Mouse (Mus musculus) MEL (cell line): ENCODE results near the gene Plekho1. TPM values are rescaled to one million over a fixed set of nuclear protein-coding genes. Genes with fewer than 3 reads are reported as not detected.
"Not testable (repeated sequence)": the region's sequence is repeated elsewhere in the genome, so short reads cannot be mapped to it uniquely, and the experiment has no call there.

Experiments
- DNase-seq: peaks from one replicate; pipeline ENCODE4 v3.0.0; 2011; ENCODE audit warnings: low read depth, low spot score
- H3K27ac ChIP-seq: 2 replicates; pipeline ENCODE4 v1.5.1; 2012; ENCODE audit warnings: low read depth, mild to moderate bottlenecking, control low read depth, low read length, moderate library complexity; ENCODE audit not compliant: control insufficient read depth
- H3K27me3 ChIP-seq, 2 experiments: fragments of 150-350 bp in 1 of 2; sonication (generic) in 1 of 2; 2 replicates each; pipeline ENCODE4 v1.6.1; 2012; ENCODE audit warnings: low read length in 2 of 2, mild to moderate bottlenecking in 2 of 2, improper control_type of control experiment in 1 of 2, moderate library complexity in 1 of 2; ENCODE audit not compliant: insufficient read depth in 2 of 2, control insufficient read depth in 1 of 2
- H3K36me3 ChIP-seq, 2 experiments: 2 replicates each; pipeline ENCODE4 v1.6.1; 2012 to 2014; ENCODE audit warnings: low read length in 2 of 2, improper control_type of control experiment in 1 of 2, inconsistent platforms in 1 of 2, mild to moderate bottlenecking in 1 of 2; ENCODE audit not compliant: insufficient read depth in 2 of 2, control insufficient read depth in 1 of 2
- H3K4me1 ChIP-seq, 2 experiments: fragments of 150-350 bp in 1 of 2; sonication (generic) in 1 of 2; 2 replicates each; pipeline ENCODE4 v1.6.1; 2012; ENCODE audit warnings: low read length in 2 of 2, improper control_type of control experiment in 1 of 2, mild to moderate bottlenecking in 1 of 2; ENCODE audit not compliant: insufficient read depth in 2 of 2, control insufficient read depth in 1 of 2
- H3K4me3 ChIP-seq, 2 experiments: fragments of 150-350 bp in 1 of 2; sonication (generic) in 1 of 2; 2 replicates each; pipeline ENCODE4 v1.5.1; 2012; ENCODE audit warnings: low read depth in 2 of 2, low read length in 2 of 2, mild to moderate bottlenecking in 2 of 2, moderate library complexity in 2 of 2, control low read depth in 1 of 2, improper control_type of control experiment in 1 of 2; ENCODE audit not compliant: control insufficient read depth in 1 of 2, insufficient read depth in 1 of 2
- H3K79me2 ChIP-seq: 2 replicates; pipeline ENCODE4 v1.6.1; 2012; ENCODE audit warnings: mild to moderate bottlenecking, low read length, moderate library complexity; ENCODE audit not compliant: control insufficient read depth, poor library complexity, insufficient read depth
- H3K9ac ChIP-seq: 2 replicates; pipeline ENCODE4 v1.6.1; 2012; ENCODE audit warnings: low read depth, mild to moderate bottlenecking, control low read depth, low read length, moderate library complexity; ENCODE audit not compliant: control insufficient read depth, poor library complexity, severe bottlenecking
- H3K9me3 ChIP-seq: fragments of 150-350 bp; sonication (generic); replicated peaks from 2 replicates; pipeline ENCODE4 v1.6.1; 2012; ENCODE audit warnings: mild to moderate bottlenecking, low read length, improper control_type of control experiment, moderate library complexity; ENCODE audit not compliant: insufficient read depth
- CHD1 ChIP-seq: IDR thresholded peaks from 2 replicates; pipeline ENCODE4 v1.6.1; 2012; ENCODE audit warnings: low read depth, mild to moderate bottlenecking, inconsistent platforms, low read length, improper control_type of control experiment
- CHD2 ChIP-seq: IDR thresholded peaks from 2 replicates; pipeline ENCODE4 v1.6.1; 2011; ENCODE audit warnings: low read length, improper control_type of control experiment
- CTCF ChIP-seq, 3 experiments: IDR thresholded peaks in 2 of 3; conservative IDR thresholded peaks in 1 of 3; 2 replicates each; pipeline ENCODE4 v1.5.1; 2011 to 2012; ENCODE audit warnings: low read length in 3 of 3, low read depth in 2 of 3, mild to moderate bottlenecking in 2 of 3, improper control_type of control experiment in 1 of 3, inconsistent platforms in 1 of 3, mixed read lengths in 1 of 3, moderate library complexity in 1 of 3; ENCODE audit not compliant: control insufficient read depth in 1 of 3, insufficient read depth in 1 of 3, poor library complexity in 1 of 3, severe bottlenecking in 1 of 3
- E2F4 ChIP-seq: IDR thresholded peaks from 2 replicates; pipeline ENCODE4 v1.6.1; 2011; ENCODE audit warnings: low read depth, low read length, improper control_type of control experiment, borderline replicate concordance
- ELF1 ChIP-seq: IDR thresholded peaks from 2 replicates; pipeline ENCODE4 v1.6.1; 2014; ENCODE audit warnings: low read depth, mild to moderate bottlenecking, inconsistent platforms, low read length, improper control_type of control experiment, moderate library complexity
- ETS1 ChIP-seq: IDR thresholded peaks from 2 replicates; pipeline ENCODE4 v1.6.1; 2012; ENCODE audit warnings: low read depth, mild to moderate bottlenecking, inconsistent platforms, low read length, improper control_type of control experiment, moderate library complexity
- GATA1 ChIP-seq: IDR thresholded peaks from 2 replicates; pipeline ENCODE4 v1.6.1; 2011; ENCODE audit warnings: low read depth, low read length, improper control_type of control experiment
- HCFC1 ChIP-seq: IDR thresholded peaks from 2 replicates; pipeline ENCODE4 v1.6.1; 2012; ENCODE audit warnings: low read depth, mild to moderate bottlenecking, inconsistent platforms, low read length, improper control_type of control experiment, moderate library complexity
- JUND ChIP-seq: IDR thresholded peaks from 2 replicates; pipeline ENCODE4 v1.6.1; 2011; ENCODE audit warnings: low read depth, mild to moderate bottlenecking, improper control_type of control experiment, low read length
- MAFK ChIP-seq: IDR thresholded peaks from 2 replicates; pipeline ENCODE4 v1.6.1; 2011; ENCODE audit warnings: low read depth, mild to moderate bottlenecking, low read length, improper control_type of control experiment, borderline replicate concordance
- MXI1 ChIP-seq: IDR thresholded peaks from 2 replicates; pipeline ENCODE4 v1.6.1; 2011; ENCODE audit warnings: mild to moderate bottlenecking, low read depth, low read length, improper control_type of control experiment
- NELFE ChIP-seq: IDR thresholded peaks from 2 replicates; pipeline ENCODE4 v1.6.1; 2011; ENCODE audit warnings: low read depth, low read length, improper control_type of control experiment
- NRF1 ChIP-seq: IDR thresholded peaks from 2 replicates; pipeline ENCODE4 v1.6.1; 2014; ENCODE audit warnings: low read depth, mild to moderate bottlenecking, inconsistent platforms, low read length, improper control_type of control experiment, moderate library complexity; ENCODE audit not compliant: poor library complexity, insufficient read depth, severe bottlenecking
- POLR2A ChIP-seq, 2 experiments: IDR thresholded peaks; 2 replicates each; pipeline ENCODE4 v1.6.1; 2011 to 2012; ENCODE audit warnings: low read length in 2 of 2, mild to moderate bottlenecking in 2 of 2, control low read depth in 1 of 2, improper control_type of control experiment in 1 of 2, low read depth in 1 of 2, moderate library complexity in 1 of 2; ENCODE audit not compliant: control insufficient read depth in 1 of 2, insufficient read depth in 1 of 2, poor library complexity in 1 of 2
- POLR2AphosphoS2 ChIP-seq: IDR thresholded peaks from 2 replicates; pipeline ENCODE4 v1.6.1; 2011; ENCODE audit warnings: low read length, improper control_type of control experiment
- POLR2AphosphoS5 ChIP-seq: IDR thresholded peaks from 2 replicates; pipeline ENCODE4 v1.6.1; 2012; ENCODE audit warnings: low read depth, borderline replicate concordance, mild to moderate bottlenecking, inconsistent platforms, low read length, moderate library complexity, mixed read lengths
- RCOR1 ChIP-seq: IDR thresholded peaks from 2 replicates; pipeline ENCODE4 v1.6.1; 2012; ENCODE audit warnings: low read depth, mild to moderate bottlenecking, inconsistent platforms, low read length, improper control_type of control experiment
- SIN3A ChIP-seq: IDR thresholded peaks from 2 replicates; pipeline ENCODE4 v1.6.1; 2012; ENCODE audit warnings: low read length, improper control_type of control experiment, inconsistent platforms
- SMC3 ChIP-seq: IDR thresholded peaks from 2 replicates; pipeline ENCODE4 v1.6.1; 2011; ENCODE audit warnings: low read depth, low read length, improper control_type of control experiment
- TBP ChIP-seq: IDR thresholded peaks from 2 replicates; pipeline ENCODE4 v1.8.0; 2011; ENCODE audit warnings: low read depth, low read length, improper control_type of control experiment
- TCF12 ChIP-seq: IDR thresholded peaks from 2 replicates; pipeline ENCODE4 v1.6.1; 2014; ENCODE audit warnings: low read depth, mild to moderate bottlenecking, inconsistent platforms, low read length, improper control_type of control experiment, moderate library complexity
- ZC3H11A ChIP-seq: IDR thresholded peaks from 2 replicates; pipeline ENCODE4 v1.6.1; 2012; ENCODE audit warnings: low read depth, mild to moderate bottlenecking, inconsistent platforms, low read length, improper control_type of control experiment
- ZKSCAN1 ChIP-seq: IDR thresholded peaks from 2 replicates; pipeline ENCODE4 v1.6.1; 2012; ENCODE audit warnings: low read depth, mild to moderate bottlenecking, inconsistent platforms, low read length, improper control_type of control experiment, moderate library complexity
- ZMIZ1 ChIP-seq: IDR thresholded peaks from 2 replicates; pipeline ENCODE4 v1.6.1; 2012; ENCODE audit warnings: low read depth, mild to moderate bottlenecking, inconsistent platforms, low read length, improper control_type of control experiment, moderate library complexity
- polyA plus RNA-seq, 2 experiments: library from polyadenylated mRNA; stranded (reverse) in 1 of 2; unstranded in 1 of 2; fragments of >175 nt in 1 of 2; fragments of >200 nt in 1 of 2; gene quantifications; 2 replicates each; pipeline versions ENCODE4 v1.2.1 to v1.2.4; 2012; ENCODE audit warnings: low replicate concordance in 2 of 2, low read depth in 1 of 2; ENCODE audit not compliant: insufficient read length in 2 of 2, insufficient read depth in 1 of 2, missing spikeins in 1 of 2
- total RNA-seq: library from RNA; depleted of rRNA; stranded (reverse); fragments of 300-350 nt; gene quantifications from 2 replicates; pipeline ENCODE4 v1.2.3, GENCODE M21; 2012

The Plekho1 gene
- total and polyA plus RNA-seq, 3 experiments, result 4.2 to 19.2 TPM; not detected in 1

DNA sequence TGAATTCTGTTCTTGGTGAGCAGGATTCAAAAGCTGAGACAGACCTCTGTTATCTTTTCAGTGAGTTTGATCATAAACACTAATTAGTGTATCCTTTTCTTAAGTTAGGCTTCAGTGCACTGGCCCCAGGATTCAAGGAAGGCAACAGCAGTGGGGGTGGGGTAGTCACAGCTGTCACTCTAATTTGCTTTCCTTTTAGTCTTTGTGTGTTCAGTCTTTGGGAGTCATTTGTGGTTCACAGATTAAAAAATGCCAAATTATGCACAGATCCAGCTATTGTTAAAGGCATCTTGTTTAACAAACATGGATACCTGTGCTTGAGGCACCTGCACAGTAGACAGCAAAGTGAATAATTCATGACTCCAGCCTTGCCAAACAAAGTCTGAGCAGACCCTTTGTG lies 42.8 kb downstream of the Plekho1 start:
- Histone ChIP-seq H3K79me2 (peaks cover 2% of the 10 kb centered on the region; the same call in 1 of the 2 replicates), H3K4me1 (peaks cover 13 to 43% of the 10 kb centered on the region in 2 experiments), H3K9me3 (no peaks in the 10 kb centered on the region), H3K9ac (no peak overlapping the region), H3K27me3 (no peaks in the 10 kb centered on the region), H3K36me3 (peaks cover 0 to 32% of the 10 kb centered on the region in 2 experiments; a peak in 2 of 4 replicates), H3K27ac (no peak overlapping the region), H3K4me3 (no peak overlapping the region)
- no peak for DNase-seq
- TF ChIP-seq ETS1, result peak; percentile 14; the same call in 1 of the 2 replicates
- TF ChIP-seq GATA1, result no peak

DNA sequence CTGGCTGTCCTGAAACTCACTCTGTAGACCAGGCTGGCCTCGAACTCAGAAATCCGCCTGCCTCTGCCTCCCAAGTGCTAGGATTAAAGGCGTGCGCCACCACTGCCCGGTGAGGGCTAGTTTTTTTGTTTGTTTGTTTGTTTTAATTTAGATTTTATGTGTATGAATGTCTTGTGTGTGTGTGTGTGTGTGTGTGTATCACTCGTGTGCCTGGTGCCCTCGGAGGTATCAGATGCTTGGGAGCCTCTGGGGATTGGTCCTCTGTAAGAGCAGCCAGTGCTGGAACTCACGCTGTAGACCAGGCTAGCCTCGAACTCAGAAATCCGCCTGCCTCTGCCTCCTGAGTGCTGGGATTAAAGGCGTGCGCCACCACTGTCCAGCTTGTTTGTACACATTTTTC lies 44.2 kb downstream of the Plekho1 start:
- H3K4me3 ChIP-seq, result peak overlapping the region; percentile 72 to 76
- H3K36me3 ChIP-seq, result peaks cover 0 to 24% of the 10 kb centered on the region in 2 experiments; a peak in 2 of 4 replicates
- TF ChIP-seq CHD1, result peak; percentile 10; the same call in 1 of the 2 replicates
- not testable (repeated sequence) for H3K79me2 ChIP-seq, H3K9me3 ChIP-seq, H3K27me3 ChIP-seq
- H3K27ac ChIP-seq, result peak overlapping the region; percentile 94
- DNase-seq, result peak; percentile 55
- peaks cover 5 to 30% of the 10 kb centered on the region in 2 experiments for H3K4me1 ChIP-seq
- H3K9ac ChIP-seq, result peak overlapping the region; percentile 82

DNA sequence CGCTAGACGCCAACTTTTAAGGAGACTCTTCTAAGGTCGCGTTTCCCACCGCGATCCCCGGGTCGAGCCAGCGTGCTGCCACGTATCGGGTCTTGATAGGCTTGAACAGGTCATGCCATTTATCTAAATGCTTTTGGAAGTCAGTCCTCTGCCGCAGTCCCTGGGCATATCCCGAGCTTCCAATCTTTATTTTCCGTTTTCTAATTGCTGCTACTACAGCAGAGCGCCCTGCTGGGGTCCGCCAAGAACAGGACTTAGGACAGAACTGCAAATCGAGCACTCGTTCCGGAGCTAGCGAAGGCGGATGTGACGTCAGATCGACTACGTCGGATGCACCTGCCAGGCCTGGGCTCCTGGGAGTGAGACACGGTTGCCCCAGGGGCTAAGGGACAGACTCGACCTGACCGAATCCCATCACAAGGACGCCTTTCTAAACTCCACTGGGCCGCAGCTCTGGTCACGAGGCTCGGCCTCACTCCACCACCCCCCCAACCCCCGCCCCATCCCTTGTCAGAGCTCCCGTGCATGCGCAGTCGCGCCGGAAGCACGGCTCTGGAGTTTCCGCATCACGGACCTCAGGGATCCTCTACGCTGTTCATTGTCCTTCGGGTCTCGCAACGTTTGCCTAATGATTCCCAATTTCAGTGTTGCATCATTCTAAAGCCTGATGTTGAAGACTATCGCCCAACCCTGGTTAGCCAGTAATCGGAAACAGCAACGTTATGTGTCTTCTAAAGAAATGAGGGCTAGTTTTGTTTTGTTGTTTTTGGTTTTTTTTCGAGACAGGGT lies 44.8 kb downstream of the Plekho1 start:
- Histone ChIP-seq H3K9me3 (no peaks in the 10 kb centered on the region), H3K27me3 (no peaks in the 10 kb centered on the region), H3K9ac (peak overlapping the region; percentile 82), H3K27ac (peak overlapping the region; percentile 94), H3K4me1 (peaks cover 0 to 24% of the 10 kb centered on the region in 2 experiments; a peak in 2 of 4 replicates), H3K36me3 (peaks cover 3 to 18% of the 10 kb centered on the region in 2 experiments), H3K4me3 (peak overlapping the region; percentile 72 to 76), H3K79me2 (peaks cover 2% of the 10 kb centered on the region; the same call in 1 of the 2 replicates)
- DNase-seq, result peak; percentile 99
- TF ChIP-seq HCFC1 (peak; percentile 82), POLR2AphosphoS2 (peak; percentile 98), NELFE (peak; percentile 98), GATA1 (peak; percentile 61), NRF1 (peak; percentile 92), TCF12 (peak; percentile 74), ZMIZ1 (peak; percentile 99), MAFK (no peak), CTCF (IDR thresholded peaks at IDR 0.05 in 2 of 3, conservative IDR thresholded peaks at IDR 0.05 in 1 of 3; ENCODE audit: control insufficient read depth in 1 of 3, insufficient read depth in 1 of 3, low read depth in 2 of 3, low read length in 3 of 3, poor library complexity in 1 of 3, severe bottlenecking in 1 of 3) (0 out of 6 replicates have a peak, but pooled peaks of 1 of the 3 experiments have one; percentile 0), POLR2A (IDR thresholded peaks at IDR 0.05; ENCODE audit: control insufficient read depth in 1 of 2, insufficient read depth in 1 of 2, low read depth in 1 of 2, low read length in 2 of 2, poor library complexity in 1 of 2) (peak; percentile 89 to 96), CHD2 (peak; percentile 50; the same call in 1 of the 2 replicates), JUND (peak; percentile 26; the same call in 1 of the 2 replicates), ELF1 (peak; percentile 91), SIN3A (peak; percentile 76), E2F4 (peak; percentile 12; the same call in 1 of the 2 replicates), ETS1 (peak; percentile 31; the same call in 1 of the 2 replicates), ZC3H11A (no peak), TBP (peak; percentile 89), SMC3 (no peak), ZKSCAN1 (no peak), MXI1 (0 out of 2 replicates have a peak, but pooled peaks have one; percentile 49), RCOR1 (peak; percentile 72; the same call in 1 of the 2 replicates), POLR2AphosphoS5 (peak; percentile 87; the same call in 1 of the 2 replicates)
